Mouse (Mus musculus) CD4-positive, CD25-positive, alpha-beta regulatory T cell, adult 4 months (primary cell): Measurements from ENCODE around the gene Myo5c. TPM values are rescaled to one million over a fixed set of nuclear protein-coding genes. Genes with fewer than 3 reads are reported as not detected.

Source experiments
- ATAC-seq: one replicate; pipeline ENCODE4 v1.8.0; 2017
- polyA plus RNA-seq, 2 experiments: library from polyadenylated mRNA; unstranded; fragments of 100-300 nt; shearing (Covaris generic); gene quantifications; one replicate each; pipeline ENCODE4 v1.2.1; 2017

The Myo5c gene
- polyA plus RNA-seq, 2 experiments from 2014 or later: 1.1 TPM; not detected in 1

GRCm38 (mm10) chr9:75330821-75331220 is 99.0 kb downstream of the Myo5c start:
- no peak for ATAC-seq

GRCm38 (mm10) chr9:75334440-75334839 is 102.6 kb downstream of the Myo5c start:
- no peak for ATAC-seq

- no peak for ATAC-seq
Observed at GRCm38 (mm10) chr9:75338016-75338415, 106.2 kb downstream of the Myo5c start.

- no peak for ATAC-seq
Observed at GRCm38 (mm10) chr9:75342433-75342832, 110.6 kb downstream of the Myo5c start.

GRCm38 (mm10) chr9:75347458-75347857 is 115.6 kb downstream of the Myo5c start, which contains the start of gene Bcl2l10:
Bcl2l10 (plus strand) TSS chr9:75347758.
- ATAC-seq: no peak

GRCm38 (mm10) chr9:75348066-75348465 is 116.2 kb downstream of the Myo5c start:
- no peak for ATAC-seq

- ATAC-seq: no peak
Observed at GRCm38 (mm10) chr9:75348641-75349040, 116.8 kb downstream of the Myo5c start.

- ATAC-seq: no peak
Observed at GRCm38 (mm10) chr9:75353094-75353493, 121.3 kb downstream of the Myo5c start.

Other genes with a start within 250 kb of the Myo5c start
- 100 to 1,000 TPM; 284 to 368 TPM for gene Arpp19, start 194.4 kb upstream of the Myo5c start, polyA plus RNA-seq
- gene Myo5a, start 161.0 kb upstream of the Myo5c start, polyA plus RNA-seq: 1 to 10 TPM; 6.0 to 8.2 TPM
- gene Gnb5, start 74.3 kb downstream of the Myo5c start, polyA plus RNA-seq: 10 to 100 TPM in 1 of 2 experiments, 1 to 10 TPM in 1; 9.0 to 11.3 TPM
- gene Bcl2l10, start 115.7 kb downstream of the Myo5c start, polyA plus RNA-seq: under 1 TPM in 1 of 2 experiments, not detected in 1; 0.27 TPM
- 10 to 100 TPM; 31.1 to 45.6 TPM for gene Mapk6, start 178.0 kb downstream of the Myo5c start, polyA plus RNA-seq
- 10 to 100 TPM; 31.7 to 40.8 TPM for gene Leo1, start 209.5 kb downstream of the Myo5c start, polyA plus RNA-seq